Mouse (Mus musculus) left cerebral cortex, adult 2 months (tissue): ENCODE results near the gene Nat8l. TPM values are rescaled to one million over a fixed set of nuclear protein-coding genes. Genes with fewer than 3 reads are reported as not detected.

Experiments used
- DNase-seq, 2 experiments: peaks; one replicate each; pipeline ENCODE4 v3.0.0; 2021 to 2022; ENCODE audit warnings: low spot score in 2 of 2, mixed read lengths in 1 of 2; ENCODE audit errors: extremely low spot score in 1 of 2
- H3K27ac ChIP-seq: fragments of 200-600 bp; 2 replicates; pipeline ENCODE4 v1.8.1; 2022
- H3K4me3 ChIP-seq: fragments of 200-600 bp; 2 replicates; pipeline ENCODE4 v1.8.1; 2022
- CTCF ChIP-seq: fragments of 200-600 bp; IDR thresholded peaks from 2 replicates; pipeline ENCODE4 v1.8.1; 2022; ENCODE audit warnings: antibody characterized with exemption, mild to moderate bottlenecking, moderate library complexity
- intact Hi-C: fragments of 180-260 bp; cut with DNase I; formaldehyde crosslinking; loops from one replicate; pipeline ENCODE4 v1.15.1; 2025
- total RNA-seq, 2 experiments: library from RNA; stranded (reverse); gene quantifications; 2 replicates each; pipeline ENCODE4 v1.2.3; 2021

Nat8l gene
- total RNA-seq, 2 experiments from 2014 or later, result 215 to 217 TPM

DNA sequence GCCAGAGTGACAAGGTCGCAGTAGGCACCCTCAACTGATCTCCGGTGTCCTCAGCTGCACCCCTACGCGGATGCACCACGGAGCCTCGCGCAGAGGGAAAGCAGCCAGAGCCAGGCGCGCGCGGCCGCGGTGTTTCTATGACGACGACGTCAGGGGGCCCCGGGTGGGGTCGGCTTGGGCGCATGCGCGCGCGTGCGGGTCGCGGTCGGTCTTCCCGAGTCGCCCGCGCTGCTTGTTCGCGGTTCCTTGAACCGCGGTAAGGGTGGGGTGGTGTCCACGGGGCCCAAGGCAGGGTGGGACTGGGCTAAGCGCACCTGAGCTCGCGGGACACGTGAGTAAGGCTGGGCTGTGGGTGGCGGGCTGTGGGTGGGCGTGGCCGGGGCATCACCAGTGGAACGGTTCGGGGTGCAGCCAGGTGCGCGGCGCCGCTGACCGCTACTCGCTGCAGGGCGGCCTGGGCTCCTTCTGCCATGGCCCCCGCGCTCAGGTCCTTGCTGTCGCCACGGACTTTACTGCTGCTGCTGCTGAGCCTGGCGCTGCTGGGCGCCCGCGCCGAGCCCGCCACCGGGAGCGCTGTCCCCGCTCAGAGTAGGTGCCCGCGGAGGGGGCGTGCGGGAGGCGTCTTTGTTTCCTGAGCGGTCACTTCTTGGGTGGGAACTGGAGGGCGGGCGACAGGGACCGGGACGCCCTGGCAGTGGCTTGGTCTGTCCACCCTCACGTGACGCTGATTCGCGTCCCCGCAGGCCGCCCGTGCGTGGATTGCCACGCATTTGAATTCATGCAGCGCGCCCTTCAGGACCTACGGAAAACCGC lies 12.3 kb upstream of the Nat8l start, which contains the start of gene Gm1673:
TSS of gene Gm1673 (plus strand) at position 125 of the 813 bp plus-strand sequence.
- Histone ChIP-seq H3K27ac (peak within 1 kb of the TSS; percentile 98), H3K4me3 (peak within 1 kb of the TSS; percentile 96)
- DNase-seq, result peak; percentile 90 to 93
- peak; percentile 59 for TF ChIP-seq CTCF
- intact Hi-C loops, result loop anchor here (1.0 to 5.0 kb wide), 2 partner anchors 12 to 46 kb away; partner anchors contain the start of genes Nat8l and Nelfa

GRCm38 (mm10) chr5:33994671-33995625 lies 836 bp upstream of the Nat8l start:
- peak; percentile 64 for TF ChIP-seq CTCF
- Histone ChIP-seq H3K27ac (peak overlapping the region; percentile 96), H3K4me3 (peak overlapping the region; percentile 92)
- peak; percentile 62 to 73 for DNase-seq
- intact Hi-C loops, result loop anchor here (1.0 to 5.0 kb wide), 3 partner anchors 12 to 292 kb away; partner anchors contain the start of genes Cfap99, Gm1673, Mxd4 and Zfyve28

- no peak for TF ChIP-seq CTCF
- Histone ChIP-seq H3K4me3 (peak overlapping the region; percentile 92), H3K27ac (peak overlapping the region; percentile 96)
- intact Hi-C loops, result loop anchor here (1.0 to 5.0 kb wide), 3 partner anchors 61 to 291 kb away; partner anchors contain the start of genes Cfap99, Mxd4 and Zfyve28
- DNase-seq, result no peak
Observed at GRCm38 (mm10) chr5:33996694-33997045, 886 bp downstream of the Nat8l start.

GRCm38 (mm10) chr5:33997051-33997741 lies 1.4 kb downstream of the Nat8l start:
- intact Hi-C loops, result loop anchor here (1.0 to 5.0 kb wide), 3 partner anchors 62 to 290 kb away; partner anchors contain the start of genes Cfap99, Mxd4 and Zfyve28
- peak overlapping the region; percentile 92 for H3K4me3 ChIP-seq
- H3K27ac ChIP-seq, result peak overlapping the region; percentile 96
- no peak; the same call in 1 of the 2 replicates for TF ChIP-seq CTCF
- peak; percentile 75 to 81 for DNase-seq

DNA sequence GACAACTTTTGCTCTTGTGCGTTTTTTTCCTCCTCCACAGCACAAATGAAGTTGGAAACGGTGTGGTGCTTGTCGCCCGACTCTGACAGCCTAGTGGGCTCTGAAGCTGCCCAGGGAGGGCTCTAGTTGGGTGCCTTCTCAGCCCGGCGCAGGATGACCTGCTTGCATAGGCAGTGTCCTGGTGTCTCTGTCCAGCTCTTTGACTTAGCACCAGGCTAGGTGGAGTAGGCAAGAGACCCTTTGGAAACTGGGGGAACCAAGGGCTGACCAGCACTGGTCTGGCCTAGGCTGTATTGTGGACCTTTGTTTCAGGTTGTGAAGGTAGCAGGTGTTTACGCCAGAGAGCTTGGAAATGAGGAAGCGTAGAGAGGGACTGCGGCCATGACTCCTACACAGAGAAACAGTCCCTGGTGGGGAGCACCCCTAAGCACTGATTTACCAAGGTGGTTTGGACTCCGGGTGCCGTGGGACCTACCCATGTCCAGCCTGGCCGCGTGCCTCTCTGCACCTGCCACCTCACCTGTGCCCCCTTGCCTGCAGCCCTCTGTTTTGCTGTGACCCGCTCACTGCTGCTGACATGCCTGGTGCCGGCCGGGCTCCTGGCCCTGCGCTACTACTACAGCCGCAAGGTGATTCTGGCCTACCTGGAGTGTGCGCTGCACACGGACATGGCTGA lies 2.2 kb downstream of the Nat8l start:
- peak overlapping the region; percentile 96 for H3K27ac ChIP-seq
- intact Hi-C loops, result loop anchor here (1.0 to 5.0 kb wide), 3 partner anchors 63 to 289 kb away; partner anchors contain the start of genes Cfap99, Mxd4 and Zfyve28

GRCm38 (mm10) chr5:33998505-33998877 lies 2.7 kb downstream of the Nat8l start:
- Histone ChIP-seq H3K4me3 (peak overlapping the region; percentile 92), H3K27ac (no peak overlapping the region)
- no peak for TF ChIP-seq CTCF
- no peak for DNase-seq
- intact Hi-C loops, result loop anchor here (5.0 kb wide), 2 partner anchors 189 to 289 kb away; partner anchors contain the start of genes Cfap99, Mxd4 and Zfyve28

More for the DNA sequence above, 2.2 kb downstream of the Nat8l start:
- no peak for DNase-seq
- no peak for TF ChIP-seq CTCF
- peak overlapping the region; percentile 92 for H3K4me3 ChIP-seq

GRCm38 (mm10) chr5:33999466-34000090 lies 3.8 kb downstream of the Nat8l start:
- H3K27ac ChIP-seq, result no peak overlapping the region
- no peak for TF ChIP-seq CTCF
- DNase-seq, result no peak
- intact Hi-C loops, result loop anchor here (5.0 kb wide), 2 partner anchors 188 to 288 kb away; partner anchors contain the start of genes Cfap99, Mxd4 and Zfyve28
- H3K4me3 ChIP-seq, result peak overlapping the region; percentile 92; the same call in 1 of the 2 replicates

- intact Hi-C loops, result no loop called here
- Histone ChIP-seq H3K27ac (no peak overlapping the region), H3K4me3 (no peak overlapping the region)
- DNase-seq, result peak in 1 of 2 experiments; percentile 43
- TF ChIP-seq CTCF, result no peak
Observed at GRCm38 (mm10) chr5:34000809-34001208, 5.0 kb downstream of the Nat8l start.

GRCm38 (mm10) chr5:34001401-34001800 lies 5.6 kb downstream of the Nat8l start:
- intact Hi-C loops, result no loop called here
- no peak for TF ChIP-seq CTCF
- Histone ChIP-seq H3K4me3 (no peak overlapping the region), H3K27ac (no peak overlapping the region)
- DNase-seq, result no peak

DNA sequence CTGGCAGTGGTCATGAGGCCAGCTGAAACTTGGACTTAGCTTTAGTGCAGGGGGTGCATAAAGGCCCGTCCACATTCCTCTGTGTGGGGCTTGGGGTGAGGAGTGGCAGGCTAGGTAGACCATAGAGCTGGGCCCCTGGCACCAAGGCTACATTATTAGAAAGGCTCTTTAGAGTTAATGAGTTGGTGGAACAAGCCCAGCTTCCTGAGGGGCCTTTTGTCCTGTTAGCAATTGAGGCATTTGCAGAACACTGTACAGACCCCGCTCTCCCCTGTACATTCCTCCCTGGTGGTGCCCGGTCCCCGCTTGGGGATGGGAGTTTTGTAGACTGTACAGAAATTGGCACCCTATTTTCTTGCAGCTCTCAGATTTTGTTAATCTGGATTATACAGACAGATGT lies 6.9 kb downstream of the Nat8l start:
- H3K4me3 ChIP-seq, result no peak overlapping the region
- intact Hi-C loops, result no loop called here
- no peak overlapping the region for H3K27ac ChIP-seq
- TF ChIP-seq CTCF, result no peak
- DNase-seq, result no peak
